Mouse (Mus musculus) hindbrain, embryonic 12.5 days (tissue): ENCODE data around the gene Hspg2. TPM values are rescaled to one million over a fixed set of nuclear protein-coding genes. Genes with fewer than 3 reads are reported as not detected.

Source experiments
- ATAC-seq: fragments of 200-750 bp; cut with Nextera tagmentation; 2 replicates; pipeline ENCODE4 v1.8.0; 2017; ENCODE audit warnings: moderate TSS enrichment; ENCODE audit not compliant: low FRiP score
- H3K27ac ChIP-seq: fragments of 300-500 bp; sonication (generic); 2 replicates; pipeline ENCODE4 v1.5.1; 2016; ENCODE audit warnings: mild to moderate bottlenecking
- H3K27me3 ChIP-seq: fragments of 300-500 bp; sonication (generic); 2 replicates; pipeline ENCODE4 v1.6.1; 2016; ENCODE audit warnings: mild to moderate bottlenecking
- H3K36me3 ChIP-seq: fragments of 300-500 bp; sonication (generic); 2 replicates; pipeline ENCODE4 v1.6.1; 2016; ENCODE audit warnings: mild to moderate bottlenecking
- H3K4me1 ChIP-seq: fragments of 300-500 bp; sonication (generic); 2 replicates; pipeline ENCODE4 v1.6.1; 2016
- H3K4me2 ChIP-seq: fragments of 300-500 bp; sonication (generic); replicated peaks from 2 replicates; pipeline ENCODE4 v1.6.1; 2016; ENCODE audit warnings: mild to moderate bottlenecking
- H3K4me3 ChIP-seq: fragments of 300-500 bp; sonication (generic); 2 replicates; pipeline ENCODE4 v1.5.1; 2016; ENCODE audit warnings: mild to moderate bottlenecking
- H3K9ac ChIP-seq: fragments of 300-500 bp; sonication (generic); 2 replicates; pipeline ENCODE4 v1.6.1; 2016; ENCODE audit warnings: mild to moderate bottlenecking, moderate library complexity
- H3K9me3 ChIP-seq: fragments of 300-500 bp; sonication (generic); replicated peaks from 2 replicates; pipeline ENCODE4 v1.6.1; 2016; ENCODE audit warnings: mild to moderate bottlenecking
- WGBS: fragments of 180-500 bp; shearing (Covaris S2); methylation state at CpG from one replicate; pipeline ENCODE4 v1.1.7; 2016; 5-methylcytosine and 5-hydroxymethylcytosine counted together
- polyA plus RNA-seq: library from polyadenylated mRNA; unstranded; fragments of >200 nt; fragmentation: Nextera tagmentation; extraction: Ambion mirVana; gene quantifications from 2 replicates; pipeline ENCODE4 v1.2.1, GENCODE M21; 2016

Hspg2 gene
- polyA plus RNA-seq, 1 experiment from 2014 or later, result 15.0 TPM

GRCm38 (mm10) chr4:137485258-137485960 is 16.8 kb downstream of the Hspg2 start:
- Histone ChIP-seq H3K4me1 (peaks cover 77% of the 10 kb centered on the region), H3K9me3 (no peaks in the 10 kb centered on the region), H3K4me3 (no peak overlapping the region), H3K9ac (no peak overlapping the region), H3K36me3 (no peaks in the 10 kb centered on the region), H3K27ac (no peak overlapping the region; the same call in 1 of the 2 replicates), H3K27me3 (no peaks in the 10 kb centered on the region), H3K4me2 (no peak overlapping the region)
- no peak for ATAC-seq
- 36% methylated on average over 14 of the region's 14 CpGs for WGBS

GRCm38 (mm10) chr4:137486081-137487014 is 17.8 kb downstream of the Hspg2 start:
- Histone ChIP-seq H3K9me3 (no peaks in the 10 kb centered on the region), H3K4me1 (peaks cover 68% of the 10 kb centered on the region), H3K27ac (peak overlapping the region; percentile 24; the same call in 1 of the 2 replicates), H3K4me3 (no peak overlapping the region), H3K9ac (peak overlapping the region; percentile 1; the same call in 1 of the 2 replicates), H3K27me3 (no peaks in the 10 kb centered on the region), H3K4me2 (no peak overlapping the region; the same call in 1 of the 2 replicates), H3K36me3 (no peaks in the 10 kb centered on the region)
- 33% methylated on average over 20 of the region's 20 CpGs for WGBS
- no peak for ATAC-seq

- ATAC-seq, result no peak
Measured at GRCm38 (mm10) chr4:137487286-137488000, 18.9 kb downstream of the Hspg2 start.

GRCm38 (mm10) chr4:137488038-137488437 is 19.5 kb downstream of the Hspg2 start:
- Histone ChIP-seq H3K9me3 (no peaks in the 10 kb centered on the region), H3K9ac (no peak overlapping the region), H3K27ac (0 out of 2 replicates have a peak overlapping the region, but pooled peaks have one; percentile 55), H3K36me3 (no peaks in the 10 kb centered on the region), H3K27me3 (no peaks in the 10 kb centered on the region), H3K4me2 (no peak overlapping the region), H3K4me3 (no peak overlapping the region), H3K4me1 (peaks cover 54% of the 10 kb centered on the region)
- WGBS, result 26% methylated on average over 11 of the region's 11 CpGs
- ATAC-seq, result no peak

More at GRCm38 (mm10) chr4:137487286-137488000, 18.9 kb downstream of the Hspg2 start:
- WGBS, result 44% methylated on average over 10 of the region's 10 CpGs
- Histone ChIP-seq H3K4me1 (peaks cover 57% of the 10 kb centered on the region), H3K4me2 (no peak overlapping the region), H3K36me3 (no peaks in the 10 kb centered on the region), H3K27ac (peak overlapping the region; percentile 23; the same call in 1 of the 2 replicates), H3K9ac (peak overlapping the region; percentile 32; the same call in 1 of the 2 replicates), H3K4me3 (no peak overlapping the region), H3K9me3 (no peaks in the 10 kb centered on the region), H3K27me3 (no peaks in the 10 kb centered on the region)

GRCm38 (mm10) chr4:137488571-137489303 is 20.2 kb downstream of the Hspg2 start:
- WGBS, result 10% methylated on average over 12 of the region's 12 CpGs
- no peaks in the 10 kb centered on the region for H3K9me3 ChIP-seq
- H3K36me3 ChIP-seq, result no peaks in the 10 kb centered on the region
- H3K4me1 ChIP-seq, result peaks cover 54% of the 10 kb centered on the region
- no peak overlapping the region for H3K4me3 ChIP-seq
- H3K27ac ChIP-seq, result peak overlapping the region; percentile 55
- ATAC-seq, result peak; percentile 52
- no peak overlapping the region for H3K4me2 ChIP-seq
- no peaks in the 10 kb centered on the region for H3K27me3 ChIP-seq
- H3K9ac ChIP-seq, result no peak overlapping the region

GRCm38 (mm10) chr4:137489996-137490395 is 21.4 kb downstream of the Hspg2 start:
- H3K4me3 ChIP-seq, result no peak overlapping the region
- peak overlapping the region; percentile 23; the same call in 1 of the 2 replicates for H3K27ac ChIP-seq
- H3K36me3 ChIP-seq, result no peaks in the 10 kb centered on the region
- no peak overlapping the region for H3K4me2 ChIP-seq
- 61% methylated on average over 8 of the region's 8 CpGs for WGBS
- H3K4me1 ChIP-seq, result peaks cover 54% of the 10 kb centered on the region
- no peak for ATAC-seq
- no peaks in the 10 kb centered on the region for H3K9me3 ChIP-seq
- H3K27me3 ChIP-seq, result no peaks in the 10 kb centered on the region
- H3K9ac ChIP-seq, result peak overlapping the region; percentile 43; the same call in 1 of the 2 replicates

- 78% methylated on average over 11 of the region's 11 CpGs for WGBS
- H3K9ac ChIP-seq, result no peak overlapping the region
Measured at GRCm38 (mm10) chr4:137492563-137492962, 24.0 kb downstream of the Hspg2 start.

GRCm38 (mm10) chr4:137493187-137493586 is 24.6 kb downstream of the Hspg2 start:
- no peaks in the 10 kb centered on the region for H3K27me3 ChIP-seq
- WGBS, result 91% methylated on average over 4 of the region's 4 CpGs
- H3K4me2 ChIP-seq, result no peak overlapping the region
- H3K27ac ChIP-seq, result no peak overlapping the region
- peaks cover 33% of the 10 kb centered on the region for H3K4me1 ChIP-seq
- no peak overlapping the region for H3K9ac ChIP-seq
- ATAC-seq, result no peak
- no peaks in the 10 kb centered on the region for H3K36me3 ChIP-seq
- H3K4me3 ChIP-seq, result no peak overlapping the region
- no peaks in the 10 kb centered on the region for H3K9me3 ChIP-seq

More at GRCm38 (mm10) chr4:137492563-137492962, 24.0 kb downstream of the Hspg2 start:
- H3K36me3 ChIP-seq, result no peaks in the 10 kb centered on the region
- no peak overlapping the region for H3K27ac ChIP-seq
- no peaks in the 10 kb centered on the region for H3K9me3 ChIP-seq
- peaks cover 34% of the 10 kb centered on the region for H3K4me1 ChIP-seq
- no peak overlapping the region for H3K4me2 ChIP-seq
- ATAC-seq, result no peak
- H3K4me3 ChIP-seq, result no peak overlapping the region
- no peaks in the 10 kb centered on the region for H3K27me3 ChIP-seq

GRCm38 (mm10) chr4:137494751-137495500 is 26.4 kb downstream of the Hspg2 start:
- H3K4me1 ChIP-seq, result peaks cover 22% of the 10 kb centered on the region
- H3K9ac ChIP-seq, result 0 out of 2 replicates have a peak overlapping the region, but pooled peaks have one; percentile 18
- no peak overlapping the region for H3K4me2 ChIP-seq
- H3K36me3 ChIP-seq, result no peaks in the 10 kb centered on the region
- 0 out of 2 replicates have a peak, but pooled peaks have one; percentile 32 for ATAC-seq
- H3K9me3 ChIP-seq, result no peaks in the 10 kb centered on the region
- WGBS, result 10% methylated on average over 19 of the region's 19 CpGs
- no peaks in the 10 kb centered on the region for H3K27me3 ChIP-seq
- H3K4me3 ChIP-seq, result no peak overlapping the region
- H3K27ac ChIP-seq, result peak overlapping the region; percentile 73

GRCm38 (mm10) chr4:137495501-137496100 is 27.0 kb downstream of the Hspg2 start:
- ATAC-seq, result 0 out of 2 replicates have a peak, but pooled peaks have one; percentile 11
- no peaks in the 10 kb centered on the region for H3K27me3 ChIP-seq
- 62% methylated on average over 6 of the region's 6 CpGs for WGBS
- H3K36me3 ChIP-seq, result no peaks in the 10 kb centered on the region
- H3K4me2 ChIP-seq, result no peak overlapping the region
- H3K9me3 ChIP-seq, result no peaks in the 10 kb centered on the region
- peaks cover 22% of the 10 kb centered on the region for H3K4me1 ChIP-seq
- H3K4me3 ChIP-seq, result no peak overlapping the region
- no peak overlapping the region for H3K9ac ChIP-seq
- peak overlapping the region; percentile 73; the same call in 1 of the 2 replicates for H3K27ac ChIP-seq
